Mouse (Mus musculus): Measurements from ENCODE around the gene App. TPM values are rescaled to one million over a fixed set of nuclear protein-coding genes. Genes with fewer than 3 reads are reported as not detected.

App gene
- polyA plus RNA-seq, 1 experiment from 2014 or later, result 94.7 TPM

DNA sequence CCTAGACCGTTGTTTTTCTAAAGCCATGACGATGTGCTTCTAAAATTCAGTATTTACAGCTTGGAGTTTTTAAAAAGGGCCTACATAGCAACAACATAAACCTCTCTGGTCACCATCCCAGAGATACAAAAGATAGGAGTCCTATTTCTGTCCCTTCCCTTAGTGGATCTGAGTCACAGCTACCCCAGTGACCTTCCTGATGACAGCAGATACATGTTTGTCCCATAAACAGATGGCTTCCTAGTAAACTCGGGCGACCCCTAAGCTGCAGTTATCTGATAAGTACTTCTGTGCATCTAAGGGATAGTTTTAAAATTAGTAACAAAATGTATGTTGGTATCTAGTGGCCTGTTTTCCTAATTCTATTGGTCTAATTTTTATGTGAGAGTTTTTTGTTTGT lies 26.1 kb downstream of the App start:
- 80% methylated on average over 4 of the region's 4 CpGs for WGBS
- Histone ChIP-seq H3K9me3 (replicated peaks) (no peaks in the 10 kb centered on the region), H3K4me3 (no peak overlapping the region), H3K36me3 (0 out of 2 replicates have a peak, but pooled peaks cover 7% of the 10 kb centered on the region), H3K27me3 (ENCODE audit: low read depth, poor library complexity, severe bottlenecking) (no peaks in the 10 kb centered on the region), H3K4me1 (peaks cover 32% of the 10 kb centered on the region), H3K27ac (no peak overlapping the region)
- no peak for DNase-seq (ENCODE audit: low spot score)

DNA sequence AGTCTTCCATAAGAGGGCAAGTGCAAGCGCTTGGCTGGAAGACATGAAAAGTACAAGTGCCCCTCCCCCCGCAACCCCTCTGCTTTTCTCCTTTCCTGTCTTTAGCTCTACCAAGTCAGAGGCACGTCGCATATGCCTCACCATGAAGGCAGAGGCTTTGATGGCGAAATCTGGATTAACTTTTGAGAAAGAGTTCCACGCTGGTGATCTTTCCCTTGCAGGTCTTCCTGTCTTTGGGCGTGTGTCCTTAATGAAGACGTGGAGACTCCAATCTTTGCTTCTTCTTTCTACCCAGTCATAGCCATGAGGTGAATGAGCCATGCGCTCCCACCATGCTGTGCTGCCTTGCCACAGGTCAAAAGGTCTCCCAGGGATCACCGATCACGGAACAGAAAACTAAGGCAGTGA lies 27.8 kb downstream of the App start:
- Histone ChIP-seq H3K4me1 (peaks cover 32% of the 10 kb centered on the region), H3K27me3 (ENCODE audit: low read depth, poor library complexity, severe bottlenecking) (no peaks in the 10 kb centered on the region), H3K9me3 (replicated peaks) (no peaks in the 10 kb centered on the region), H3K36me3 (0 out of 2 replicates have a peak, but pooled peaks cover 7% of the 10 kb centered on the region), H3K4me3 (no peak overlapping the region), H3K27ac (no peak overlapping the region)
- peak; percentile 31 for DNase-seq (ENCODE audit: low spot score)
- 81% methylated on average over 11 of the region's 11 CpGs for WGBS

DNA sequence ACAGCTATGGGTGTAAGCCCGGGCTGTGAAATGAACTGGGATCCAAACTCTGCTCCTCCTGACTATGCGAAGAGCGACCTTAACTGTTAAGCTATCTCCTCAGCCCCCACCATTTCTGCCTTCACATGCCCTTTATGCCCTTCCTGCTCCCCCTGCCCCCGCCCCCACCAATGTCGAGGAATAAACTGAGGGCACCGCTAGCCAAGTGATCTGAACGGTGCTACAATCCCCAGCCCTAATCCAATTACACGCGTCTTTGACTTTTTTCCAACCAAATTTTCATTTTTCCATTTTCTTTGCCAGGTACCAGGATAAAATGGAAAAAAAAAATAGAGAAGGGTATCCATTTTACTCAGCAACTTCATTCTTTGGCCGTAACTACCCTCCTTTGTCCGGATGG lies 28.2 kb downstream of the App start:
- Histone ChIP-seq H3K27me3 (ENCODE audit: low read depth, poor library complexity, severe bottlenecking) (no peaks in the 10 kb centered on the region), H3K4me3 (no peak overlapping the region), H3K27ac (no peak overlapping the region), H3K4me1 (peaks cover 32% of the 10 kb centered on the region), H3K9me3 (replicated peaks) (no peaks in the 10 kb centered on the region), H3K36me3 (0 out of 2 replicates have a peak, but pooled peaks cover 7% of the 10 kb centered on the region)
- whole genome bisulfite sequencing, result 91% methylated on average over 11 of the region's 11 CpGs
- peak; percentile 25 for DNase-seq (ENCODE audit: low spot score)

DNA sequence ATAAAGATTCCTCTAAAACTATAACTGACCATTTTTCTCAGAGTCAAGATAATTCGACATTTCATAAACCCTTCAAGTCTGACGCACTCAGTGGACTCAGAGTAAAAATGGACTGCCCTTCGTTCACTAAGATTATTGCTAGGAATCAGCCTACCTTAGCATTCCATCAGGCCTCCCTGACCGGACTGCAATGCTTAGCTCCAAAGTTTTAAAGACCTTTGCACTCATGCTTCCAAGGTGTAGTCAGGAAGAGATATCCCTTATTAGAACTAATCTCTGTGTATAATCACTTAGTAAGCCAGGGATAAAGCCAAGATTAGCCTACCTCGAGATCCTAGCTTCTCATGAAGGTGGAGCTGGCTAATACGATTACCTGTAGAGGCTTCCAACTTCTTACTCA lies 29.2 kb downstream of the App start:
- Histone ChIP-seq H3K4me3 (no peak overlapping the region), H3K4me1 (peaks cover 41% of the 10 kb centered on the region), H3K9me3 (replicated peaks) (no peaks in the 10 kb centered on the region), H3K27me3 (ENCODE audit: low read depth, poor library complexity, severe bottlenecking) (no peaks in the 10 kb centered on the region), H3K36me3 (0 out of 2 replicates have a peak, but pooled peaks cover 7% of the 10 kb centered on the region), H3K27ac (no peak overlapping the region)
- WGBS, result 92% methylated on average over 6 of the region's 6 CpGs
- DNase-seq (ENCODE audit: low spot score), result peak; percentile 4

DNA sequence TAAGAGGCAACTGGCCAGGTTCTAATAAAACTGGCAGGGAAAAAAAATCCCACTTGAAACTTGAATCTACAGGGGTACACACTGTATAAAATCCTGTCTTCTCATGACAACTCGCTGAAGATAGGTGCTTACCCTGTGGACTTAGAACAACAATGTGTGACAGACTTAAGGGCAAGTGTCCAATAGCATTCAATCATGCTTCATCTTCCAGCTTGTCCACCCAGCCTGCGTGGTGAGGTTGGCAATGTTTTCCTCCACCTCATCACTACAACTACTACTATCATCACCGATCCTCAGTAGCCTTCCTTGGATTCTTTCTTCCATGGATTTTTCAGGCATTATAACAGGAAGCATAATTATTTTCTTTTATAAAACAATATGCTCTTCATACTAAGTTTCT lies 29.7 kb downstream of the App start:
- Histone ChIP-seq H3K4me3 (no peak overlapping the region), H3K4me1 (peaks cover 46% of the 10 kb centered on the region), H3K27ac (no peak overlapping the region), H3K27me3 (ENCODE audit: low read depth, poor library complexity, severe bottlenecking) (no peaks in the 10 kb centered on the region), H3K36me3 (0 out of 2 replicates have a peak, but pooled peaks cover 6% of the 10 kb centered on the region), H3K9me3 (replicated peaks) (no peaks in the 10 kb centered on the region)
- DNase-seq (ENCODE audit: low spot score), result peak; percentile 8
- 90% methylated on average over 3 of the region's 3 CpGs for WGBS

DNA sequence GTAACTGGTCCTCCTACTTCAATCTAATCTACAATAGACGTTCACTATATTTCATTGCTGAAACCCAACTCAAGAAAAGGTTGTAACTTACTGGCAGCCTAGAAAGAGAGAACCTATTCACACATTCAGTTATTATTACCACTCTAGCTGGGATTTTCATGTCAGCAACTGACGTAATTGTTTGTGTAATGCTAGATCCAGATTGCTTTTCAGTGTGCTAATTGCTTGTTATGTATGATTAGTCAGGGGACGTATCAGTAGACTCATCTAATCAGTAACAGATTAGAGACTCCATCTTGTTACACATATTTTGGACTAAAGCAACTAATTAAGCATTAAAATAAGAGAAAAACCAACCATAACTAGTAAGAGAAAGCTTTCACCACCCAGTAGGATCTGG lies 30.4 kb downstream of the App start:
- no peak for DNase-seq (ENCODE audit: low spot score)
- Histone ChIP-seq H3K27me3 (ENCODE audit: low read depth, poor library complexity, severe bottlenecking) (no peaks in the 10 kb centered on the region), H3K4me1 (peaks cover 49% of the 10 kb centered on the region), H3K9me3 (replicated peaks) (no peaks in the 10 kb centered on the region), H3K4me3 (no peak overlapping the region), H3K36me3 (0 out of 2 replicates have a peak, but pooled peaks cover 2% of the 10 kb centered on the region), H3K27ac (no peak overlapping the region)
- 67% methylated on average over 3 of the region's 3 CpGs for WGBS

DNA sequence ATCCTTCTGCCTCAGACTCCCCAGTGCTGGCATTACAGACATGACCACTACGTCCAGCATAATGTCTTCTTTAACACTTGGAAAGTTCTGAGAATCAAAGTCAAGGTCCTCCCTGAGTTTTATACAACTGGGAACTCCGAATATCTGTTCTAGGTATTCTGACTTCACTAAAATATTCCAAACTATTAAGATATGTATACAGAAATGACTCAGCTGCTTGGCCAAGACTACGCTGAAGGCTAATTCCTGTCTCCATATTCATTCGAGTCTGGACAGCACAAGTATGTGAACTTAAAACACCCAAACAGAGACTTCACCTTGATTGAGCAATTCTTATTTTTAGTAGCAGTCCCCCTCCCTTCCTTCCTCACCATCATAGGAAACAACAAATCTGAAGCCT lies 32.2 kb downstream of the App start:
- 93% methylated on average over 4 of the region's 4 CpGs for WGBS
- no peak for DNase-seq (ENCODE audit: low spot score)
- no peak overlapping the region for H3K27ac ChIP-seq

DNA sequence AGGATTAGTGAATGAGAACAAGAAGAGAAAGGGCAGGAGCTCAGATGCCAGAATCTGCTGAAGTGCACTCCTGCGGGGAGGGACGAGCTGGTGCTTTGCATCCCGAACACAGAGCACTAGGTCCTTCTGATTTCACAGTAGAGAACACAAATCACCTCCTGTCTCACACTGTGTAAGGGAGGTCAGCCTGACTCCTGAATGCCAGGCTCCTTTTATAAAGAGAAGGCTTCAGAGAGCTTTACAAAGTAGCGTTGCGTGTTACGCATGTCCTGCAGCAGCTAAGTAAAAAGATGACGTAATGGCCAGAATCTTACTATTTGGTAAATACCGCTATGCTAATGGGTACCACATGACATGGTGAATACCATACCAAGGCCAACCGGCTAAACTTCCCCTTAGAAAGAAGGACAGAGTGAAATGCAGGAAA lies 34.4 kb downstream of the App start:
- whole genome bisulfite sequencing, result 59% methylated on average over 9 of the region's 9 CpGs
- no peaks in the 10 kb centered on the region for H3K27me3 ChIP-seq (ENCODE audit: low read depth, poor library complexity, severe bottlenecking)
- H3K4me1 ChIP-seq, result peaks cover 39% of the 10 kb centered on the region
- no peaks in the 10 kb centered on the region for H3K9me3 ChIP-seq (replicated peaks)
- no peak overlapping the region for H3K4me3 ChIP-seq
- DNase-seq (ENCODE audit: low spot score), result no peak
- no peaks in the 10 kb centered on the region for H3K36me3 ChIP-seq
- H3K27ac ChIP-seq, result no peak overlapping the region

More for the DNA sequence above, 32.2 kb downstream of the App start:
- H3K27me3 ChIP-seq (ENCODE audit: low read depth, poor library complexity, severe bottlenecking), result no peaks in the 10 kb centered on the region
- H3K9me3 ChIP-seq (replicated peaks), result no peaks in the 10 kb centered on the region
- no peak overlapping the region for H3K4me3 ChIP-seq
- H3K4me1 ChIP-seq, result peaks cover 49% of the 10 kb centered on the region
- H3K36me3 ChIP-seq, result 0 out of 2 replicates have a peak, but pooled peaks cover 2% of the 10 kb centered on the region

DNA sequence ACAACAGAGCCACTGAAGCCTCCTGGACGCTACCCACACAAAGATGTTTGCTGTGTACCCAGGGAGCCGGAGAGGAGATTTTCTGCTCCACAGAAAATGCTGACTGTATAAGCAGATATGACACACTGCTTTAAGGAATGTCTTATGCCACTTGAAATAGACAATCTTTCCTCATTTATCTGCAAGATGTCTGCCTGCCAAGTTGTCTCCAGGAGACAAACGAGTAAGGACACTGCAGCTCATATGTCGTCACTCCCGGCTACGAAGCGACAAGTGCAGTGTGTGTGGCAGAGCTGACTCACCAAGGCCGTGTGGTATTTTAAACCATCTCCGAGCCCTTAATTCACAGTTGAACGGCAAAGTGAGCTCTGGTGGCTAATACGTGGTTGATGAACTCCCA lies 36.2 kb downstream of the App start:
- H3K4me3 ChIP-seq, result no peak overlapping the region
- H3K4me1 ChIP-seq, result peaks cover 58% of the 10 kb centered on the region
- H3K27ac ChIP-seq, result no peak overlapping the region
- H3K27me3 ChIP-seq (ENCODE audit: low read depth, poor library complexity, severe bottlenecking), result no peaks in the 10 kb centered on the region
- H3K9me3 ChIP-seq (replicated peaks), result no peaks in the 10 kb centered on the region
- DNase-seq (ENCODE audit: low spot score), result no peak
- WGBS, result 85% methylated on average over 11 of the region's 11 CpGs
- no peaks in the 10 kb centered on the region for H3K36me3 ChIP-seq

DNA sequence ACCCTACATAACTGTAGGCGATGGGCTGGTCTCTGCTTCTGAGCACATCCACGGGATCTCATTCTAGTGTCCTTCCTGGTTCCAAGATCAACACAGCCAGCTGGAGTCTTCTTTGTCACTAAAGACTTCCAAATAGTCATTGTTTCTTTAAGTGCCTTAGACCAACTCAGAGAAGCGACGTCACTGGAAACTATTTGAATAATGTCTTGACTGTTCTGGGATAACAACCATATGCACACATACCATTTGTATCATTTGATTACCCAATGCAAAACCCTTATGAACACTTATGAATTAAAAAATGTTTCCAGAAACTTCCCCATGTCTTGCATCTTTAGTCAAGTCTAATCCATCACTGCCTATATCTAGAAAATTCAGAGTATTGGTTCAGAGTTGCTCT lies 37.5 kb downstream of the App start:
- Histone ChIP-seq H3K4me1 (peaks cover 56% of the 10 kb centered on the region), H3K27ac (no peak overlapping the region), H3K36me3 (0 out of 2 replicates have a peak, but pooled peaks cover 3% of the 10 kb centered on the region), H3K9me3 (replicated peaks) (no peaks in the 10 kb centered on the region), H3K4me3 (no peak overlapping the region), H3K27me3 (ENCODE audit: low read depth, poor library complexity, severe bottlenecking) (no peaks in the 10 kb centered on the region)
- DNase-seq (ENCODE audit: low spot score), result no peak
- 95% methylated on average over 4 of the region's 4 CpGs for WGBS

DNA sequence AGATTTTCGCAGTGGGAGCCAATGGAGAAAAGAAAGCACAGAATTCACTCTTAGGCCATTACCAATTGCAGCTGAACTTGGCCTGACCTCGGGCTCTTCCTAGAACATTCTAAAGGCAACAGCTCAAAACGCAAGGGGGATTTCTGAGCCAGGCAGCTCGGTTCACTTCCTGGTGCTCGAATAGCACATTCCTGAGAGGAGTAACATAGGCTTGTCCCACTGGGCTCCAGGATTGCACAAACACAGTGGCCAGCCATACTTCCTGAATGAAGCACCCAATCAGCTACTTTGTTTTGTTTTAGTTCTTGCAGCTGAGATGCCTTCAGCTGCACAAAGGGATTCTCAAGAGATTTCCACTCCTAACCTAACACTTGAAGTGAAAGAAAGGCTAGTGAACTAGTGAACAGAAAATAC lies 40.1 kb downstream of the App start:
- Histone ChIP-seq H3K4me3 (no peak overlapping the region), H3K27me3 (ENCODE audit: low read depth, poor library complexity, severe bottlenecking) (no peaks in the 10 kb centered on the region), H3K36me3 (0 out of 2 replicates have a peak, but pooled peaks cover 4% of the 10 kb centered on the region), H3K4me1 (peaks cover 62% of the 10 kb centered on the region), H3K9me3 (replicated peaks) (no peaks in the 10 kb centered on the region), H3K27ac (peak overlapping the region; percentile 56; the same call in 1 of the 2 replicates)
- DNase-seq (ENCODE audit: low spot score), result no peak
- 57% methylated on average over 5 of the region's 5 CpGs for WGBS

DNA sequence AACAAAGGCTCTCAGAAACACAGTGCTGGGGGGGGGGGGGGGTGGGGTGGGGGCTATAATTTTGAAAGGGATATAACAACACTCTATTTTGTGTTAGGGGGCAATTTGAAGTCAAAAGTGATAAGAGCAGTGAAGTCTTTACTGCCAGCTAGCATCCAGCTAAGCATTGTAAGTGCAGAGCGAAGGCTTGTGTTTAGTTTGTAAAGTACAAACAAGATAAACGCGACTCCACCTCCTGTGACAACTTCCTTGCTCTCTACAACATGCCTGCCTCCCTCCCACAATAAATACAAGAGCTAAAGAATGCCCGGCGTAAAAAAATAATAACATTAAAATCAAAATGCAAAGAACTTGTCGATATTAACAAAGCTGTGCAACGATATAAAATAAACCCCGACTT lies 40.5 kb downstream of the App start:
- H3K27ac ChIP-seq, result no peak overlapping the region
- H3K36me3 ChIP-seq, result 0 out of 2 replicates have a peak, but pooled peaks cover 4% of the 10 kb centered on the region
- no peaks in the 10 kb centered on the region for H3K27me3 ChIP-seq (ENCODE audit: low read depth, poor library complexity, severe bottlenecking)
- DNase-seq (ENCODE audit: low spot score), result no peak
- H3K9me3 ChIP-seq (replicated peaks), result no peaks in the 10 kb centered on the region
- WGBS, result 83% methylated on average over 8 of the region's 8 CpGs
- no peak overlapping the region for H3K4me3 ChIP-seq
- H3K4me1 ChIP-seq, result peaks cover 63% of the 10 kb centered on the region

DNA sequence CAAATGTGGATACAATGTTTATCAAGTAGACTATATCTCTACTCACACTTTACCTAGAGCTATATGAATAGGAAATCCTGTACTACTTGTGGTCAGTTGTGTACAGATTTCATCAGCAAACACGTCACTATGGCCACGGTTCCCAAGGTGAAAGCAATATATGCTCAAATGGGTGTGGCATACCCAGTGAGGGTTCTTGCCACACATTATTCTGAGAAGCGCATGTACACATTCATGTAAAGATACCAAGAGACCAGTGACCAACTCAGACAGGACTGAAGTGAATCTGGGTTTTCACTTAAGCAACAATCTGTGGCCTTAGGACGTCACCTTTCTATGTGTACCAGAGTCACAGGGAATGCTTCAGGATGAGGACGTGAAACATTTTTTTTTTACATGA lies 41.4 kb downstream of the App start:
- peaks cover 72% of the 10 kb centered on the region for H3K4me1 ChIP-seq
- no peak overlapping the region for H3K27ac ChIP-seq
- no peaks in the 10 kb centered on the region for H3K9me3 ChIP-seq (replicated peaks)
- H3K36me3 ChIP-seq, result 0 out of 2 replicates have a peak, but pooled peaks cover 4% of the 10 kb centered on the region
- no peaks in the 10 kb centered on the region for H3K27me3 ChIP-seq (ENCODE audit: low read depth, poor library complexity, severe bottlenecking)
- H3K4me3 ChIP-seq, result no peak overlapping the region
- peak; percentile 6 for DNase-seq (ENCODE audit: low spot score)
- WGBS, result 94% methylated on average over 5 of the region's 5 CpGs
